Mouse (Mus musculus) heart, embryonic 16.5 days (tissue): ENCODE measurements at regions not wholly inside any gene's neighbourhood (a gene's known extent, or its start where the extent isn't known, plus 50 kb on each side); places are given as distances from the start of the nearest gene placed in this dataset. TPM values are rescaled to one million over a fixed set of nuclear protein-coding genes. Genes with fewer than 3 reads are reported as not detected.

Source experiments
- microRNA-seq: library from miRNA; unstranded; fragments of <30 nt; microRNA quantifications from one replicate; pipeline ENCODE4, GENCODE M21; 2017

Small RNA genes in the stretch of these regions (microRNA-seq; reads per million reads assigned to microRNA genes)
- not detected for gene Gm23061
